In the genomic region with DNA sequence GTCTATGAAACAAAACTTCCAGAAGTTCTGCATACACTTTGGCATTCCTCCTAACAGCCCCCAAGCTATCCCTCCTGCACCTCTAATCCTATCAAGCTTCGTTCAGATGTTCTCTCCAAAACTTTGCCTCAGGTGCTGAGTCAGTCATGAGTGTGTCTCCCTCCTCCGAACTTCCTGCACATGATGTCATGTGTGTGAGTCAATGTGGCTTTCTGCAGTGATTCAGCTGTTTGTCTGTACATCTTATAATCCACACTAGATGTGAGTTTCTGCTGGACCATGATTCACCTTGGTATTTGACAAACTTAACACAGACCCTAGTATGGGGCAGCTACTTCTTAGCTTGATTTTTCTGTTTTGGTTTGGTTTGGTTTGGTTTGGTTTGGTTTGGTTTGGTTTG, we compare ENCODE assay signal across 11 mouse cellular contexts.
"Had no signal": no experiment of that assay in that cellular context is flagged by ENCODE, and none has a peak within 500 bp of the region (broad histone marks: within the 10 kb centered on the region; RNA-seq: fewer than 3 reads in every experiment).

No protein-coding gene starts in this region.

- ATAC-seq: liver, embryonic 12.5 days had no signal

- DNase-seq: kidney, postnatal 14 days; lung, embryonic 14.5 days; lung, postnatal 10 days; lung, postnatal 4 days; midbrain, embryonic 14.5 days; retina, postnatal 1 day; right cerebral cortex, postnatal 4 days; spleen, adult 18-20 months; thymus, adult 2 months; thymus, postnatal 25 days had no signal
